Mouse (Mus musculus) heart, postnatal 14 days (tissue): Measurements from ENCODE around the gene Crhr1. TPM values are rescaled to one million over a fixed set of nuclear protein-coding genes. Genes with fewer than 3 reads are reported as not detected.
"Not testable (repeated sequence)": the region's sequence is repeated elsewhere in the genome, so short reads cannot be mapped to it uniquely, and the experiment has no call there.

Experiments
- DNase-seq, 2 experiments: peaks; one replicate each; pipeline ENCODE4 v3.0.0; 2021 to 2022
- intact Hi-C: fragments of 180-260 bp; cut with DNase I; formaldehyde crosslinking; loops from one replicate; pipeline ENCODE4 v1.15.1; 2025
- total RNA-seq, 2 experiments: library from RNA; stranded (reverse); gene quantifications; 2 replicates each; pipeline ENCODE4 v1.2.3; 2021

Gene Crhr1
- total RNA-seq, 2 experiments from 2014 or later: not detected

GRCm38 (mm10) chr11:104186837-104187150 lies 54.1 kb downstream of the Crhr1 start:
- no peak for DNase-seq
- intact Hi-C loops: no loop called here

DNA sequence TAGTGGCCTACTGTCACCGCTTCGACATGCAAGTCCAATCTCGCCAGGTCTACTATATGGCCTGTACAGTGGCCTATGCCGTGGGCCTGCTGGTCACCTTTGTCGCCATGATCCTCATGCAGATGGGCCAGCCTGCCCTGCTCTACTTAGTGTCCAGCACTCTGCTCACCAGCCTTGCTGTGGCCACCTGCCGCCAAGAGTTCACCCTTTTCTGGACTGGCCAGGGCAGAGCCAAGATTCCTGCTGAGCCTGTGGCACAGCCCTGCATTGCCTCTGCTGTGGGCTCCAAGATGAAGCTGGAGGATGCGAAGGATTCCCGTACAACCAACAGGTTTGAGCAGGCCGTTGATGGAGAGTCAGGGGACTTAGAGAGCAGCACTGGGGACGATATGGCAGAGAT lies 55.1 kb downstream of the Crhr1 start:
- intact Hi-C loops: no loop called here
- DNase-seq: no peak

GRCm38 (mm10) chr11:104190008-104190407 lies 57.4 kb downstream of the Crhr1 start:
- intact Hi-C loops: no loop called here
- DNase-seq: no peak

DNA sequence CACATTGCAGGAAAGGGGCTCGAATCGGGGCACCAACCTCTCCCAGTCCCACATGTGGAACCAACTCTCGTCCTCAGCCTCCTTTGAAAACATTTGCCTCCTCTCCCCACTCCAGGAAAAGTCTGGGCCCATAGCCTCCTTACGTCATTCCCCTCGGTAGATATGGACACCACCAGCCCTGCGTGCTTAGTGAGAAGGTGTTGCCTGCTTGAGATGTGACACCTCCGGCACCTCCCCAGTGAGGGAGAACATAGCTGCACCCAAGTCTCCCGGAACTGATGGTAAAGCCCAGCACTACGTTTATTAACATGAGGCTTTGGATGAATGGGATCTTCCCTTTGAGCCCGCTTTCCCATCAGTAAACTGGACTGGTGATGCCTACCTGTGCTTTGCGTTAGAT lies 62.7 kb downstream of the Crhr1 start:
- intact Hi-C loops: no loop called here
- no peak for DNase-seq

GRCm38 (mm10) chr11:104195791-104196190 lies 63.1 kb downstream of the Crhr1 start:
- intact Hi-C loops: no loop called here
- peak; percentile 66 to 87 for DNase-seq

GRCm38 (mm10) chr11:104197861-104198260 lies 65.2 kb downstream of the Crhr1 start:
- peak; percentile 33 to 67 for DNase-seq
- intact Hi-C loops: no loop called here

DNA sequence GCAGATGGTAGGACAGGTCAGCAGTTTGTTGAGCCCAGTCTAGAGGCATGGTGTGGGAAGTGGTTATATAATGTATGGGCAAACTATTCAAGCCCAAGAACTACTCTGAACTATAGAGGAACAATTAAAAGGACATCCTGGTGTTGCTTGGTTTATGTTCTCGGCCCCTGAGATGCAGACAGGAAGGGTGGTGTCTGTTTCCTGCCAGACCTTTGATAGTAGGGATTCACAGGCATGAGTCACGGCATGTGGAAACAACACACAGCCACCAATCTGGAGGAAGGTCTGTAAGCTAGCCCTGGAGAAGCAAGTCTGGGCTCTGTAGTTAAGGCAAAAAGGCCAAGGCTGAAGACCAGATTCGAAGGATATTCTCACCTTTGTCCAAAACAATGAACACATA lies 70.6 kb downstream of the Crhr1 start:
- no peak for DNase-seq

GRCm38 (mm10) chr11:104206573-104206972 lies 73.9 kb downstream of the Crhr1 start:
- intact Hi-C loops: no loop called here
- DNase-seq: no peak

More for the DNA sequence above, 70.6 kb downstream of the Crhr1 start:
- intact Hi-C loops: no loop called here

GRCm38 (mm10) chr11:104209041-104209440 lies 76.4 kb downstream of the Crhr1 start:
- intact Hi-C loops: no loop called here
- no peak for DNase-seq

DNA sequence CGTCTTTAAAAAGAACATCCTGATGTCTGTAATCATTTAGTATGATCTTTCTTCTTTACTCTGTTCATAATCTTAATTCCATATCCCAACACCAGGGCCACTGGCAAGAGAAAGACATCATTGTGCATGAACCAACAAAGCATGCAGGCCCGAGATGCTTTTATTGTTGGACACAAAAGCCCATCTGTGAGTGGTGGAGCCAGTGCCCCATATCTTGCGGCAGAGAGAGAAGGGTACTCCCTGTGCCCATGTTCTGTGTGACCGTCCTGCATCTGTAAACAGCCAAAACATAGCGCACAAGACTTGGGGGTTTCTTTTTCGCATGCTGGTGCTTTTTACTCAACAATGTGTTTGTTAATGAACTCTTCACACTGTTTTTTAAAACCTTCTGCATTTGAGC lies 78.6 kb downstream of the Crhr1 start:
- DNase-seq: no peak
- intact Hi-C loops: no loop called here

DNA sequence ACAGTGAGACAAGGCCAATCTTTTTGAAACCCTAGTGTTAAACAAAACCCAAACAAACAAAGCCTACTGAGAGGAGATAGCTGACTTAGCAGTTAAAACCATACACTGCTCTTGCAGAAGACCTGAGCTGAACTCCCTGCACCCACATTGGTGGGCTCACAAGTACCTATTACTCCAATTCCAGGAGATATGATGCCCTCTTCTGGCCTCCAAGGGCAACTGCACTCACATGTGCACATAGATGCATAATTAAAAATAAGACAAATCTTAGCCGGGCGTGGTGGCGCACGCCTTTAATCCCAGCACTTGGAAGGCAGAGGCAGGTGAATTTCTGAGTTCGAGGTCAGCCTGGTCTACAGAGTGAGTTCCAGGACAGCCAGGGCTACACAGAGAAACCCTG lies 81.5 kb downstream of the Crhr1 start:
- intact Hi-C loops, DNase-seq: not testable (repeated sequence)

DNA sequence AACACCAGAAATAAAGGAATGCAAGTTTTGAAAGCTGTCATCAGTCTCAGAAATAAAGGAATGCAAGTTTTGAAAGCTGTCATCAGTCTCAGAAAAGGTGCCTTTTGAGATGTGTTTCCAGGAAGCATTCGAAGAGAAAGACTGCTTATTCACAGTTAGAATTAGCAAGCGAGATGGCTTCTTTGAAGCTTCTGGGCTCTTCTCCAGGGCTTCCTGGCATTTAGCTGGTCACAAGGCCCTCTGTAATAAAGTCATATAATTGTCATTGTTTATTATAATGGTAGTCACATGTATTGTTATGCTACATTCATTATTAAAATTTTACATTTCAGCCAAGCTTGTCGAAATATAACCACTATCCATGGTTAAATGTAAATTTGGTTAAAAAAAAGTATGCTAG lies 85.4 kb downstream of the Crhr1 start:
- no peak for DNase-seq
- intact Hi-C loops: no loop called here

GRCm38 (mm10) chr11:104220291-104220690 lies 87.6 kb downstream of the Crhr1 start:
- no peak for DNase-seq
- intact Hi-C loops: no loop called here

DNA sequence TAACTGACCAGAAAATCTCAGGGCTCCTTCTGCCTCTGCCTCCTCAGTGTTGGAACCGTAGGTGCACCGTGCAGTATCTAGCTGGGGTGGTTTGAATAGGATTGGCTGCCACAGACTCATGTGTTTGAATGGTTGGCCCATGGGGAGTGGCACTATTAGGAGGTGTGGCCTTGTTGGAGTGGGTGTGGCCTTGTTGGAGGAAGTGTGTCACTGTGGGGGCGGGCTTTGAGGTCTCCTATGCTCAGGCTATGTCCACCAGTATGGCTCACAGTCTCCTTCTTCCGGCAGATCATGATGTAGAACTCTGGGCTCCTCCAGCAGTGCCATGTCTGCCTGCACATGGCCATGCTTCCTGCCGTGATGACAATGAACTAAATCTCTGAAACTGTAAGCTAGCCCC lies 89.1 kb downstream of the Crhr1 start:
- intact Hi-C loops: no loop called here
- DNase-seq: no peak

GRCm38 (mm10) chr11:104223301-104223700 lies 90.6 kb downstream of the Crhr1 start:
- no peak for DNase-seq
- intact Hi-C loops: no loop called here

Other genes starting within 250 kb of the Crhr1 start
- gene Nsf, start 178.8 kb upstream of the Crhr1 start, total RNA-seq: 10 to 100 TPM; 36.0 to 37.8 TPM
- gene Arf2, start 166.1 kb upstream of the Crhr1 start, total RNA-seq: 10 to 100 TPM; 40.6 to 44.6 TPM
- not detected for gene Sppl2c, start 53.5 kb downstream of the Crhr1 start, total RNA-seq
- gene Mapt, start 98.5 kb downstream of the Crhr1 start, total RNA-seq: 10 to 100 TPM; 51.5 to 54.4 TPM